Mouse (Mus musculus): ENCODE data around the gene Zmym4.

Zmym4 gene

DNA sequence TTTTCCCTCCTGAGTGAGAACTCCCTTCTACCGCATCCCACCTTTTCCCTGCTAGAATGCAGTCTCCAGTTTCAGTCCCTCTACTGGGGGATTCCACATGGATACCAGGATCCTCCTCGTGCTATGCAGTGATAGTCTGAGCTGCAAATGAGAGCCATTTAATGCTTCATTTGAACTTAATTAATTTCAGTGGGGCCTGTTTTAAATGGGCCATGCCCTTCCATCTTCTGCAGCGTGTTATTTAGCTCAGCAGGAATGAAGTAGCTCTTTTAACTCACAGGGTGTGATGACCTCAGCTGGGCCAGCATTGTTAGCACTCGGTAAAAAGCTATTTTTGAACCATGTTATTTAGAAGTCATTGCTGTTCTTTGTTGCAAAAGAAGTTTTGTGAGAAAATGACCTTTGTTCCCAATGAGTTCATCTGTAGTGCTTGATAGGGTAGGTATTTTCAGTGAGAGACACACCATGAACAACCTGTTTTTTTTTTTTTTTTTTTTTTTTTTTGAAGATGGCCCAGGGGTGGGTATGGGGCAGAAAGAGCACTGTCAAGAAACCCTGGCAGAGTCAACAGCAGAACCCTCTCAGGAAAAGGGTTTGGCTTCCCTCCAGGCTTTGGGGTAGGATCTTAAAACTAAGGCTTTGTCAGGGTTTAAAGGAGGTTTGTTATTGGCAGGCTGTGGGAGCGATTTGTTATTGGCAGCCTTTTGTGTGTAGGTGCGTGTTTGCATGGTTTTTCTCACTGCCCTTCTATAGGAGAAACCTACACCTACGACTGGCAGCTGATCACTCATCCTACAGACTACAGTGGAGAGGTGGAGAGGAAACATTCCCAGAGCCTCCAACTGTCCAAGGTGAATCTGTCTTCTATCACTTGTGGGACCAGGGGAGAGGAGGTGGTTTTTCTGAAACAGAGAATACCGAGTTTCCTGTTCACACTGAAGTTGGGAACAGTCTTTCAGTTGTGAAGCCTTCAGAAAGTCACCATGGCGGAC lies 144.7 kb downstream of the Zmym4 start:
- no peak for DNase-seq (ENCODE audit: low spot score in 2 of 2)

DNA sequence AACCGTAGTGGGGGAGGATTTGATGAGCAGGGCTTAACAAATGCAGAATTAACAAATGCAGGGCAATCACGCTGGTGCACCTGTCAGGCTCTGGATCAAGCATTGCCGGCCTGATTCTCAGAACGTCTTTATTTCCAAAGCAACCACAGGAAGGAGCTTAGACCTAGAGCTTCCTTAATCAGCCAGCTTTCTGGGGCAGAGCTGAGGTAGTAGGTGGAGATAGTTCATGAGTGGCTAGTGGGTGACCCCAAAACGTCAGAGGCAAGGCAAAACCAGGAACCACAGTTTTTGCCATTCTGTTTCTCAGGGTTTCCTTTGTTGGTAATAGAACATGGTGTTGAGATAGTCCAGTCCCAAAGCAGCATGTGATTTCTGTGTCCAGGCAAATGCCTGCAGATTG lies 153.1 kb downstream of the Zmym4 start:
- DNase-seq (ENCODE audit: low spot score in 2 of 2) = no peak

DNA sequence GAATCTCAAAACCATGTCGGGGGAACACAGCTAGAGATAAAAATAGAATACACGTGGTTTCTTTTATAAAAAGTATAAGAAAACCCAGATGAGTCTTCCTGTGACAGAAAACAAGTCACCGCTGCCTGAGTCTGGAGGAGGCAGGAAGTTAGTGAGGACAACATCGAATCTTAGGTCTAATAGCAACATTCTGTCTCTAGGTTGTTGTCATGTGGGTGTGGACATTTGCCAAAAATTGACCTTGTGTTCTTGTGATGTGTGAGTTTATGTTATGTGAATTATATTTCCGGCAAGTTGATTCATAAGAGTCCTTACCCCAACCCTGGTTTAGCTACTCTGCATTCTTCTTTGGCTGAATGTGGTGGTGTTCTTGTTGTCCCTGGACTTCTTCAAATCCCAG lies 154.7 kb downstream of the Zmym4 start:
- DNase-seq (ENCODE audit: low spot score in 2 of 2) = no peak

Measured in spleen, postnatal 14 days (tissue).